ENCODE assay signal across 8 mouse cellular contexts in genomic region chr7:109518838-109519696, GRCm38 (mm10). TPM values are rescaled to one million over a fixed set of nuclear protein-coding genes. Genes with fewer than 3 reads are reported as not detected.
DNase-seq lines count a peak whose midpoint lies in the region; ATAC-seq and TF ChIP-seq lines count a peak whose summit lies in the region.

Rpl27a (plus strand) TSS chr7:109519147.

- peak; percentile 93 for ATAC-seq in embryonic facial prominence, embryonic 15.5 days (ENCODE audit: insufficient number of reproducible peaks, low FRiP score, low TSS enrichment, low read depth)
- ATAC-seq in limb, embryonic 14.5 days (ENCODE audit: low FRiP score, low read depth), result peak; percentile 94
- peak; percentile 97 for ATAC-seq in midbrain, postnatal 0 days (ENCODE audit: low FRiP score)

- no peak for TF ChIP-seq CTCF in bone marrow, adult 2 months (IDR thresholded peaks at IDR 0.05; ENCODE audit: control insufficient read depth, insufficient read depth, low read length)
- peak; percentile 34 for TF ChIP-seq CTCF in midbrain, postnatal 0 days (IDR thresholded peaks at IDR 0.05)

- H3K9me3 ChIP-seq in embryonic facial prominence, embryonic 15.5 days (replicated peaks), result no peaks in the 10 kb centered on the region
- no peaks in the 10 kb centered on the region for H3K9me3 ChIP-seq in limb, embryonic 14.5 days (ENCODE audit: control insufficient read depth, low read length)
- no peaks in the 10 kb centered on the region for H3K9me3 ChIP-seq in midbrain, postnatal 0 days (ENCODE audit: low read length)

- H3K36me3 ChIP-seq in embryonic facial prominence, embryonic 15.5 days, result peaks cover 28% of the 10 kb centered on the region
- H3K36me3 ChIP-seq in limb, embryonic 14.5 days (ENCODE audit: control insufficient read depth, insufficient read depth, low read length), result peaks cover 40% of the 10 kb centered on the region
- peaks cover 25% of the 10 kb centered on the region for H3K36me3 ChIP-seq in midbrain, postnatal 0 days (ENCODE audit: insufficient read depth, low read length)

- H3K9ac ChIP-seq in embryonic facial prominence, embryonic 15.5 days, result peak within 1 kb of the TSS; percentile 100
- H3K9ac ChIP-seq in limb, embryonic 14.5 days (ENCODE audit: low read depth, low read length, severe bottlenecking), result peak within 1 kb of the TSS; percentile 99
- H3K9ac ChIP-seq in midbrain, postnatal 0 days (replicated peaks; ENCODE audit: low read length, poor library complexity, severe bottlenecking), result peak within 1 kb of the TSS; percentile 96

- DNase-seq in 416B (ENCODE audit: low read depth), result peak; percentile 98
- peak; percentile 99 for DNase-seq in heart, adult 8-10 months (ENCODE audit: low spot score)
- DNase-seq in kidney, adult 9 months, result peak; percentile 99
- peak; percentile 99 for DNase-seq in limb, embryonic 14.5 days (ENCODE audit: low spot score)
- DNase-seq in midbrain, postnatal 0 days (ENCODE audit: low spot score), result peak; percentile 98
- DNase-seq in spleen, postnatal 14 days (ENCODE audit: low spot score in 2 of 2), result peak; percentile 99

- H3K4me2 ChIP-seq in embryonic facial prominence, embryonic 15.5 days (replicated peaks), result peak within 1 kb of the TSS; percentile 89
- H3K4me2 ChIP-seq in limb, embryonic 14.5 days (replicated peaks; ENCODE audit: low read depth, low read length, severe bottlenecking), result peak within 1 kb of the TSS; percentile 82
- H3K4me2 ChIP-seq in midbrain, postnatal 0 days (ENCODE audit: low read depth, low read length, poor library complexity, severe bottlenecking), result peak within 1 kb of the TSS; percentile 89

- H3K27ac ChIP-seq in bone marrow, adult 2 months (ENCODE audit: control insufficient read depth, insufficient read depth, low read depth, low read length, poor library complexity), result peak within 1 kb of the TSS; percentile 96
- H3K27ac ChIP-seq in embryonic facial prominence, embryonic 15.5 days (replicated peaks), result peak within 1 kb of the TSS; percentile 99
- peak within 1 kb of the TSS; percentile 97 for H3K27ac ChIP-seq in limb, embryonic 14.5 days (replicated peaks; ENCODE audit: low read depth, low read length)
- H3K27ac ChIP-seq in midbrain, postnatal 0 days (ENCODE audit: low read depth, low read length), result peak within 1 kb of the TSS; percentile 91

- WGBS in bone marrow, adult 2 months, result under 1% methylated on average over 72 of the region's 72 CpGs
- WGBS in embryonic facial prominence, embryonic 15.5 days, result under 1% methylated on average over 72 of the region's 72 CpGs
- WGBS in limb, embryonic 14.5 days, result under 1% methylated on average over 61 of the region's 72 CpGs
- WGBS in midbrain, postnatal 0 days, result under 1% methylated on average over 67 of the region's 72 CpGs

- no peaks in the 10 kb centered on the region for H3K27me3 ChIP-seq in embryonic facial prominence, embryonic 15.5 days
- no peaks in the 10 kb centered on the region for H3K27me3 ChIP-seq in limb, embryonic 14.5 days (ENCODE audit: control insufficient read depth, insufficient read depth, low read length)
- no peaks in the 10 kb centered on the region for H3K27me3 ChIP-seq in midbrain, postnatal 0 days (ENCODE audit: insufficient read depth, low read length)

- H3K4me1 ChIP-seq in bone marrow, adult 2 months (ENCODE audit: control insufficient read depth, insufficient read depth, low read length), result peaks cover 1% of the 10 kb centered on the region; the same call in 1 of the 2 replicates
- H3K4me1 ChIP-seq in embryonic facial prominence, embryonic 15.5 days, result peaks cover 39% of the 10 kb centered on the region
- peaks cover 20% of the 10 kb centered on the region for H3K4me1 ChIP-seq in limb, embryonic 14.5 days (ENCODE audit: control insufficient read depth, insufficient read depth, low read length)
- 0 out of 2 replicates have a peak, but pooled peaks cover 7% of the 10 kb centered on the region for H3K4me1 ChIP-seq in midbrain, postnatal 0 days (ENCODE audit: insufficient read depth, low read length)

- peak; percentile 87 for TF ChIP-seq POLR2A in bone marrow, adult 2 months (IDR thresholded peaks at IDR 0.05; ENCODE audit: borderline replicate concordance, control insufficient read depth, low read depth, low read length)
- TF ChIP-seq POLR2A in limb, embryonic 14.5 days (IDR thresholded peaks at IDR 0.05; ENCODE audit: borderline replicate concordance, extremely low read depth, insufficient read depth, insufficient read length), result peak; percentile 97; the same call in 1 of the 2 replicates

- H3K4me3 ChIP-seq in bone marrow, adult 2 months (replicated peaks; ENCODE audit: control insufficient read depth, low read depth, low read length), result peak within 1 kb of the TSS; percentile 80
- H3K4me3 ChIP-seq in embryonic facial prominence, embryonic 15.5 days (replicated peaks), result peak within 1 kb of the TSS; percentile 98
- H3K4me3 ChIP-seq in limb, embryonic 14.5 days (replicated peaks; ENCODE audit: low read length), result peak within 1 kb of the TSS; percentile 90
- H3K4me3 ChIP-seq in midbrain, postnatal 0 days (ENCODE audit: low read depth, low read length), result peak within 1 kb of the TSS; percentile 94

RNA-seq across cellular contexts. Expression of gene Rpl27a, which starts in this region (rescaled TPM):
- 394 and 562 TPM in 2 replicates for polyA plus RNA-seq in bone marrow, adult 2 months (2011; ENCODE audit: insufficient read depth, insufficient read length, low replicate concordance, missing spikeins)
- 140 and 145 TPM in 2 replicates for polyA plus RNA-seq in embryonic facial prominence, embryonic 15.5 days (2015; fragmentation: Nextera tagmentation; extraction: Ambion mirVana)
- total RNA-seq in heart, adult 8-10 months (2022), result 100 to 1,000 TPM in 2 of 4 experiments, 10 to 100 TPM in 2; 82.2 to 125 (median 99.4) TPM
- polyA plus RNA-seq in limb, embryonic 14.5 days (2012; rRNA removed), result 705 and 923 TPM in 2 replicates
- 161 and 165 TPM in 2 replicates for polyA plus RNA-seq in limb, embryonic 14.5 days (2014; fragmentation: Nextera tagmentation; extraction: Ambion mirVana)
- 407 and 426 TPM in 2 replicates for total RNA-seq in midbrain, postnatal 0 days (2014; rRNA removed)
- polyA plus RNA-seq in midbrain, postnatal 0 days (2015; fragmentation: Nextera tagmentation; extraction: Ambion mirVana), result 84.7 and 92.9 TPM in 2 replicates

Comparison
In these comparisons a context has a peak if more than half of its experiments do, and no peak if none do; other contexts are left out.
1. Peak in every context shown above with its lines: DNase-seq, ATAC-seq, H3K4me3 ChIP-seq and H3K27ac ChIP-seq.